Mouse (Mus musculus): ENCODE results near the gene Agpat3. TPM values are rescaled to one million over a fixed set of nuclear protein-coding genes. Genes with fewer than 3 reads are reported as not detected.

The Agpat3 gene
- total RNA-seq, 2 experiments from 2014 or later = 327 to 351 TPM

GRCm38 (mm10) chr10:78297576-78298484, 54.5 kb downstream of the Agpat3 start:
- peak; percentile 89 for DNase-seq

GRCm38 (mm10) chr10:78296980-78297379, 55.3 kb downstream of the Agpat3 start:
- peak; percentile 69 for DNase-seq

- peak; percentile 72 for DNase-seq
Measured at GRCm38 (mm10) chr10:78296371-78296770, 55.9 kb downstream of the Agpat3 start.

- DNase-seq = no peak
Measured at GRCm38 (mm10) chr10:78293576-78293975, 58.7 kb downstream of the Agpat3 start.

- DNase-seq = no peak
Measured at GRCm38 (mm10) chr10:78292381-78292780, 59.9 kb downstream of the Agpat3 start.

- DNase-seq = no peak
Measured at GRCm38 (mm10) chr10:78290730-78291535, 61.4 kb downstream of the Agpat3 start.

- DNase-seq = no peak
Measured at GRCm38 (mm10) chr10:78288896-78289295, 63.4 kb downstream of the Agpat3 start.

GRCm38 (mm10) chr10:78288135-78288534, 64.2 kb downstream of the Agpat3 start:
- no peak for DNase-seq

GRCm38 (mm10) chr10:78287465-78288132, 64.7 kb downstream of the Agpat3 start:
- no peak for DNase-seq

GRCm38 (mm10) chr10:78285959-78286358, 66.3 kb downstream of the Agpat3 start:
- no peak for DNase-seq

- DNase-seq = no peak
Measured at GRCm38 (mm10) chr10:78285409-78285808, 66.9 kb downstream of the Agpat3 start.

- DNase-seq = no peak
Measured at GRCm38 (mm10) chr10:78284812-78285211, 67.5 kb downstream of the Agpat3 start.

GRCm38 (mm10) chr10:78282411-78282810, 69.9 kb downstream of the Agpat3 start:
- no peak for DNase-seq

- no peak for DNase-seq
Measured at GRCm38 (mm10) chr10:78280486-78280885, 71.8 kb downstream of the Agpat3 start.

- DNase-seq = peak; percentile 64
Measured at GRCm38 (mm10) chr10:78279210-78279609, 73.1 kb downstream of the Agpat3 start.

- no peak for DNase-seq
Measured at GRCm38 (mm10) chr10:78277835-78278234, 74.5 kb downstream of the Agpat3 start.

GRCm38 (mm10) chr10:78276242-78276641, 76.0 kb downstream of the Agpat3 start:
- DNase-seq = no peak

- DNase-seq = no peak
Measured at GRCm38 (mm10) chr10:78272932-78273331, 79.4 kb downstream of the Agpat3 start.

- no peak for DNase-seq
Measured at GRCm38 (mm10) chr10:78265881-78266280, 86.4 kb downstream of the Agpat3 start.

GRCm38 (mm10) chr10:78264735-78265134, 87.6 kb downstream of the Agpat3 start:
- no peak for DNase-seq

GRCm38 (mm10) chr10:78260916-78261650, 91.2 kb downstream of the Agpat3 start:
- no peak for DNase-seq

GRCm38 (mm10) chr10:78260322-78260721, 92.0 kb downstream of the Agpat3 start:
- DNase-seq = no peak
